Mouse (Mus musculus) cerebellum, adult (tissue): ENCODE measurements around the gene Ankrd24.

ENCODE experiments used
- ATAC-seq: cut with Nextera tagmentation; 2 replicates; pipeline ENCODE4 v1.9.2; 2017; ENCODE audit warnings: mild to moderate bottlenecking, moderate library complexity, mixed read lengths; ENCODE audit not compliant: insufficient number of reproducible peaks, low FRiP score, low TSS enrichment

The Ankrd24 gene

DNA sequence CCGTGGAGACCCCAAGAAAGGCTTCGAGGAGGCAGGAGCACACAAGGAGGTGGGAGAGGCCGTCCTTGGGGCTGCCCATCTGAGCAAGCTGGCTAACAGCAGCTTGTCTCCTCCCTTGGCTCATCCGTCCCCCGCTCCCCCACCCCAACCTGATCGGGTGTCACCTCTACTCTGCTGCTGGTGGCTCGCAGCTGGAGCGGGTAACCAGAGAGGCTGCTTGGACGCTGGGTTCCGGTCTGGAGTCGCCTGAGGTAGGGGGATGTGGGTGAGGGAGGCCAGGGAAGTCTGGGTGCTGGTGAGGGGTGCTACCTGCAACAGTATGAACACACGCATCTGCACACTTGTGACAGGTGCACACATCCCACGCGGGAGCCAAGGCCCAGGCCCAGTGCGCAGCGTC is at the start of gene Ankrd24:
TSS of gene Ankrd24 (plus strand) at position 151 of the 400 bp plus-strand sequence.
- ATAC-seq = no peak

DNA sequence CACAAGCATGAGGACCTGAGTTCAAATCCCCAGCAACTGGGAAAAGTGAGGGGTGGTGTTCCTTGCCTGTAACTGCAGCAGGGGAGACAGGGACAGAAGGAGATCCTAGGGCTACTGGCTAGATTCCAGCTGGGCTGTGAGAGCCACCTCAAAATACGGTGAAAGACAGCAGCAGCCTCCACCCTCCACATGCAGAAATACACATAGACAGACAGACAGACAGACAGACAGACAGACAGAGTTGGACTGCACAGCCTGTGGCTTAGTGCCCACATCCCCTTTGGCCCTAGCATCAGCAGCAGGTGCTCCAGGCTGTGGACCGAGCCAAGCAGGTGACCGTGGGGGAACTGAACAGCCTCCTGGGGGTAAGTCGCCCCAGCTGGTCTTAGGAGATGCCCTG is 48.4 kb upstream of the Ankrd24 start:
- no peak for ATAC-seq

DNA sequence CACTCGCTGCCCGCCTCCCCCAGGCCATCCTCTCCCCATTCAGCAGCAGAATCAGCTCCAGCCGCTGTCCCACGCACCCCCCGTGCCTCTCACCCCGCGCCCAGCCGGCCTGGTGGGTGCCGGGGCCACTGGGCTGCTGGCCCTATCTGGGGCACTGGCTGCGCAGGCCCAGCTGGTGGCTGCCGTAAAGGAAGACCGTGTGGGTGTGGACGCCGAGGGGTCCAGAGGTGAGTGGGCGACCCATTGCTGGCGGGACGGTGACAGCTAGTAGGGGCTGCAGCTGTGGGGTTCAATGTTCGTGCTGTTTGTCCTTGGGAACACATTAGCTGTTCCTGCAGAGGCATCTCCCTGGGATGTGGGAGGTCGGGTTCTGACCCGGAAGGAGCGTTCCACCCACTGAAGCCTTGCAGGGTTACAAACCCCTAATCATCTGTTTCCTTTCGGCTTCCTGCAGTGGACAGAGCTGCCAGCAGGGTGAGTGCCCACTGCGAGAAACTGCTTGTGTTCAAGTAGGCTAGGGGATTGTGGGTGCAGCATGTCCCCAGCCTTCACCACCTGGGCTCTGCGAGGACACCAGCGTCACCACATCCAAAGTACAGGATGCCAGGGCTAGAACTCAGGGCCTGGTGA is 47.8 kb upstream of the Ankrd24 start:
- ATAC-seq = no peak

DNA sequence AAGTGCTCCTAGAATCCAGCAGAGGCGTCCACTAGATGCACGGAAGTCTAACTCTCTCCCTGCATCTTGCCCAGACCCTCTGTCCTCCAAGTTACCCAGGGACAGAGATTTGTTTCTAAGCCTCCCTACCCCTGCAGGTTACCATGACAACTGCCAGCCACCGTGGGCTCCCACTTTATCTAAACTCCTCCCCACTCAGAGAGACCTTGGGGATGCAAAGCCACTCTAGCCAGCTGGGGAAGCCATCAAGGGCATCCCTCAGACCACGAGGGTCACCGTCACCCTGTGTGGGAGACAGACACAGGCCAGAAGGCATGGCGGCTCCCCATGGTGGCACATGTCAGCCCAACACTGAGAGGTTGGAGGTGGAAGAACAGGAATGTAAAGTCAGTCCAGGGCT is 45.0 kb upstream of the Ankrd24 start:
- no peak for ATAC-seq

DNA sequence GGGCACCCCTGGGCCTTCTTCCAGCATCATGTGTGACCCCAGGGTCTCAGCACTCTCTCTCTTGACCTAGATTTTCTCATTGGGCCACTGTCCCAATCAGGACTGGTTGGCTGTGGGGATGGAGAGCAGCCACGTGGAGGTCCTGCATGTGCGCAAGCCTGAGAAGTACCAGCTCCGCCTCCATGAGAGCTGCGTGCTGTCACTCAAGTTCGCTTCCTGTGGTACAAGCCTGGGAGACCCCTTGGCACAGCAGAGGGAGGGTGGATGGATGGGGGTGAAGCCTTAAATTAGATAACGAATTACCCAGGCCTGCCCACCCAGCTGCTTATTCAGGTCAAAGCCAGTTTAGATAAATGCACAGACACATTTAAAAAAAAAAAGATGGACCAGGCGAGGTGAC is 39.6 kb upstream of the Ankrd24 start:
- no peak for ATAC-seq

DNA sequence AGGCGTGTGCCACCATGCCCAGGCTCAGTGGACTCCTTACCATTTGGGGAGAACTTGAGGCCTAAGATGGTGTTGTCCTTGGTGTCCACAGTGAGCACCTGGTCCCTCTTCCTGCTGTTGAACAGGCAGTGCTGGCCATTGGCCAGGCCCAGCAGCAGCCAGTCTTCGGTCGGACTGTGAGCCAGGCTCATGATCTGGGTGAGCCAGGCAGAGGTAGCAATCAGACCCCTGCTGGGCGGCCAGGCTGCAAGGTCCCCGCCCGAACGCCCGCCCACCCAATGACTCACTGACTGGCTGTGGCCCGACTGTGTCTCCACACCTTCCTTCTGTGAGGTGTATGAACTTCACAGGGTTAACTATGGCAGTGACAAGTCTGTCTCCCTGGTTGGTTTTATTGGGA is 36.5 kb upstream of the Ankrd24 start:
- ATAC-seq = no peak

DNA sequence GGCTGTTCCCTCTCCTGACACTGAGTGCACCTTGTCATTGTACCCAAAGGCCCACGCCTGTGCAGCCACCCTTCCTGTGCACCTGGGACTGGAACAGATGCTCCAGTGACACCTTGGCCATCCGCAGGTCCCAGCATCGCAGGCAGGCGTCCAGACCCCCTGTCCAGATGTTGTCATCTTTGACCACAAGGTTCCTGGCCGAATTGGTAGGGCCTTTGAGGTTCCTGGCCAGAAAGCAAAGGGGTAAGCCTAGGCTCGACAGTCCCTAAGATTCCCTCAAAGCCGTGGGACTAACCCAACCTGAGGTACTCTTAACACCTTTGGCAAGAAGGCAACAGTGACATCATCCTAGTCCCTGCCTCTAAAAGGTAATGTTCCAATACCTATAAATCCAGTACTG is 35.7 kb upstream of the Ankrd24 start:
- ATAC-seq = no peak

DNA sequence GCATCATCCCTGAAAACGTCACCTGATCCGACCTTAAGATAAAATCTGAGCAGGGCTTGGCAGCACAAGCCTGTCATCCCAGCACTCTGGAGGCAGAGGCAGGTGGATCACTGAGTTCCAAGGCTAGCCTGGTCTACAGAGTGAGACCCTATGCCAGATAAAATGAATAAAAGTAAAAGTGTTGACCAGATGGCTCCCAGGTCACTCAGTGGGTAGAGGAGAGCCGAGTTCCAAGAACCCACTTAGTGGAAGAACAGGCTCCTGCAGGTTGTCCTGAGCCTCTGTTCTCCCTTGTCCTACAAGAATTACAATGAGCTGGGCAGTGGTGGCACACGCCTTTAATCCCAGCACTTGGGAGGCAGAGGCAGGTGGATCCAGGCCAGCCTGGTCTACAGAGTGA is 35.1 kb upstream of the Ankrd24 start:
- no peak for ATAC-seq

DNA sequence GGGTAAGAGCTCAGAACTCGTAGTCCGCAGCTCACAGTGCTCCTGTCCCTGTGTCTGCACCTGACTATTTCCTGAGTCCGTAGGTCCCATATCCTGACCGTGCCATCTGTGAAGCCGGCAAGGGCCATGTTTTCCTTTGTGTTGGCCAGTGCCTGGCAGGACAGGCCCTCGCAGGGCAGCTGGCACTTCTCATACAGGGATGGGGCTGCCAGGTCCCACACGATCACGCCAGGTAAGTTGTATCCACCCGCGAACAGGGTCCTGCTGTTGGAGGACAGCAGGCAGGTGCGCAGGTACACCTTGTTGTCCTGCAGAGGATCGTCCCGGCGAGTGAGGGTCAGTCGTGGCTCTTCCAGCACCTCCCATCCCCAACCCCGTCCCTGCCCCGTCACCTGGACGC is 34.4 kb upstream of the Ankrd24 start:
- ATAC-seq = peak; percentile 59; the same call in 1 of the 2 replicates

DNA sequence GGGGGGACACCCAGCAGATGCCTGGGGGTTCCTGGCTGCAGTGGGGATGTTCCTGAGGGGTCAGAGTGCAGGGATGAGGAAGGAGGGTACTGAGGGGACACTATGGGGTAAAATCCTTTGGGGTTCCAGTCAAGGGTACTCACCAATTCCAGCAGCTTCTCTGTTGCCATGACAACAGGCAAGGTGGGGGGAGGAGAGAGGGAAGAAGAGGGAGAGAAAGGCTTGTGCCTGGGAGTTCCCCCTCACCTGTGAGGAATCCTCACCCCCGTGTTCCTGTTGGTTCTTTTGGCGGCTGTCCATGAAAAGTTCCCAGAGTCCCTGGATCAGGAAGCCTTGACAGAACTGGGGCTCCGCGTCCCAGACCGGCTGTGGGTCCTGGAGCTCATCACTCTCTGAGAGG is 32.7 kb upstream of the Ankrd24 start:
- ATAC-seq = no peak

DNA sequence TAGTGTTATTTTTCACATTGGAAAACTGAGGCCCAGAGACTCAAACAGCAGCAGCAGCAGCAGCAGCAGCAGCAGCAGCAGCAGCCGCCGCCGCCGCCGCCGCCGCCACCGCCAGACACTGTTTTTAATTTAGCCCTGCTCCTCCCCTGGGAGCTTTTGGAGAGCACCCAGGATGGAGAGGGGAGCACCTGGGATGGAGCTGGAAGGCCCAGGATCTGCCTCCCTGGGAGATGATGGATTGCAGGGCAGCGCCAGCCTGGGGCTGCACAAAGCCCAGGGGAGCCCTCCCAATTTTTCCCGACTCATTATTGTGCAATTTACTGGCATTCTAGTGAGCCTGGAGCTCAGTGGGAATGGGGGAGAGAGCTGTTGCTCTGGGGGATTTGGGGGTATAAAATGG is 31.7 kb upstream of the Ankrd24 start:
- ATAC-seq = no peak

DNA sequence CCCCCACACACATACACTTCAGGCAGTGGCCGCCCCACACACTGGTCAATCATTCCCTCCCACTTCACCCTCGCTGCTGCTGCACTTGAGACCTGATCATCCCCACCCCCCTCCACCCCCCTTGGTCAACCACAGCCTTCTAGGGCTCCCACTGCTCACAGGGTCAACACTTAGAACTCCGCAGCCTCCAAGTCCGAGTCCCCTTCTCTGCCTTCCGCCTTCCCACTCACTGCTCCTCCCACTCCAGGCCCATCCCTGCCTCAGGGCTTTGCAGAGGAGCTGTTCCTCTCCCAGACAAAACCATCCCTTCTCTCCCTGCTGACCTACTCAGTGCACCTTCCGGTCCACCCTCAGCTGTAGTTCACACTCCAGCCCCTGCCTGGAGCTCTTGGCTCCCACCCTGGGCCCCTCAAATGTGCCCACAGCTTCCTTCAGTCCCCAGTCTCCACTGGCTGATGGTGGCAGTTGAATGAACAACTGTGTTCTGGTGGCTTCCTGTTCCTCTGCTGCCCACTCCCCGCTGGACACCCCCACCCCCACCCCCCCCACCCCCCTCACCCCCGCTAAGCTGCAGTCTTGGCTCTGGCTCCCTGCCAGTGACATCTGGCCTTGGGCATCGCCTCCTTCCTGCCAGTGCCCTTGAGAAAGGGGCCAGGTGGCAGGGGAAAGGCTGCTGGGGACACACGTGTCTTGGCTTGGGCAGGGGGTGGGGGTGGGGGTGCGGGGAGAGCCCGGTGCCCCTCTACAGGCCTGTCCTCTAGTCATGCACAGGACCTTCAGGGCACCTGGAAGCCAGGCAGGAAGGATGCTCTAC is 31.0 kb upstream of the Ankrd24 start:
- ATAC-seq = no peak

DNA sequence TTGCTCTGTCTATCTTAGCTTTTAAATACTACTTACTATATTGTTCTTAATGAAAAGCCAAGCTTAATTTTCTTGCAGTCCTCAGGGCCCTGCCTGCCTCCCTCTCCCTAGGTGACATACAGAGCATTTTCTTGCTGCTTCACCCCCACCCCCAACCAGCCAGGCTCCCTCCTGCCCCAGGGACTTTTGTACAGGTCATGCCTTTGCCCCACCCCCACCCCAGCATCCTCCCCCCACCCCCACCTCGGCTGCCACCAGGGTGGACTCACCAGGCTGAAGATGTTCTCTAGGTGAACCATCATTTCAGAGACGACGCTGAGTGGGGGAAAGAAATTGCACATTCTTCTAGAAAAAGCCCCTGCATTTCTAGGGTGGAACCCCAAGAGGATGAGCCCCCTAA is 30.0 kb upstream of the Ankrd24 start:
- no peak for ATAC-seq

DNA sequence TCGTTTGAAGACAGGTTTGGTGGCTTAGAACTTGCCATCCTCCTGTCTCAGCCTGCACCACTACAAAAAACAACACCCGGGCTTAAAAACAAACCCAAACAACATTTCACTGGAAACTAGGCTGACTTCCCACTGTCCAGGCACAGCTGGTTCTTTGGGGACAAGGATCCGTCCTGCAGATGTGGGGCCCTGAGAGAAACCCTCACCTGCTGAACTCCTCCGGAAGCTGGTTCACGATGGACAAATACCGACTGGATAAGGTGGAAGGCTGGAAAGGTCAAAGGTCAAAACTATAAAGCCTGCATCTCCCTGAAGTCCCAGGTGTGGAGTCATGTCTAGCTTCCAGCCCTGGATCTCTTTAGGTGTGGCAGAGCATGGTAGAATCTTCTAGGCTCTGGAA is 29.5 kb upstream of the Ankrd24 start:
- no peak for ATAC-seq

DNA sequence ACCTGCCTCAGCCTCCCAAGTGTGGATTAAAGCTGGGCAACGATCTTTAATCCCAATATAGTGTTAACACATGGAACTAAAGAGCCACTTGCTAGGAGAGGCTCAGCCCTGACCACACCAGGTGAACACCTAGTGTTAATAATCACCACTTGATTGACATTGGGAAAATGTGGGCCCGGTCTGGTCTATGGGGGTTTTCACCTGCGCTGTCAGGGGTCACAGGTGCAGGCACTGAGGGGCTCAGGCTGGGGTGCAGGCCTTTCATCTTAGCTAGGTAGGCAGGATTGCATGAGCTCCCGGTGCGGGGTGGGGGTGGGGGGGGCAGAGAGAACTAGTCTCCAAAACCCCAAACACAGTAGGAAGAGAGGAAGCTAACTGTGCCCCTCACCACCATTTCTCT is 28.7 kb upstream of the Ankrd24 start:
- no peak for ATAC-seq

DNA sequence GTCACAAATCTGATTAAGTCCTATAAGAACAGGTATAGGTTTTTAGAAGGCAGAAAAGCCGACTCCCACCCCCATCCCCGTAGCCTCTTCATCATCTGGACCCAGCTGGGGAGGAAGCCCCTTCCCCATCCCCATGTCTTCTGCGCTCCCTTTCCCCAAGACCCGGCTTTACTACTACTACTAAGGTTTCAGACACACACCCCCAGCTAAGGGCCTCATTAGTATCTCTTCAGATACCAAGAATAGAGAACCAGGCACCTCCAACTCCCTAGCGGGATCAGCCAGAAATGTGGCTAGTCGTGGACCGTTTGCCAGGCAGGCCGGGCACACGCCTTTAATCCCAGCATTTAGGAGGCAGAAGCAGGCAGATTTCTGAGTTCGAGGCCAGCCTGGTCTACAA is 28.2 kb upstream of the Ankrd24 start:
- no peak for ATAC-seq

DNA sequence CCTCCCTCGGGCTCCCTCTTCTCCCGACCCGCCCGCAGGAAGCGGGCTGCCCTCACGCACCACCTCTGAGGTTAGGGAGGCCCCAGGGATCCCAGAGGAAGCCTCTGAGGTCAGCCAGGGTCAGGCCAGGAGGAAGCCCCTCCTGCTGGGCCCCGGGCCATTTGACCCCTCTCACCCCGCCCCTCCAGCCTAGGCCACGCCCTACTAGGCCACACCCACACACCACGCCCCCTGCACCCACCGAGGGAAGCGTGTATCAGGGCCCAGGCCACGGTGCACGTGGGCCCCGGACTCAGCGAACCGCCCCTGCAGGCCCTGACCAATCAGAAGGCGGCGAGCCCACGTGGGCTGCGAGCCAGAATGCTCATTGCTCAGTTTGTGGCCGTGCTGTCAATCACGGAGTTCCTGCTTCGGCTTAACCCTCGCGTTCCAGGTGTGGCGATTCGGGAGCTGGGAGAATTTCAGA is 27.6 kb upstream of the Ankrd24 start, which contains the start of gene Tle6:
TSS of gene Tle6 (minus strand) at position 336 of the 466 bp plus-strand sequence.
- ATAC-seq = peak; percentile 57; the same call in 1 of the 2 replicates

DNA sequence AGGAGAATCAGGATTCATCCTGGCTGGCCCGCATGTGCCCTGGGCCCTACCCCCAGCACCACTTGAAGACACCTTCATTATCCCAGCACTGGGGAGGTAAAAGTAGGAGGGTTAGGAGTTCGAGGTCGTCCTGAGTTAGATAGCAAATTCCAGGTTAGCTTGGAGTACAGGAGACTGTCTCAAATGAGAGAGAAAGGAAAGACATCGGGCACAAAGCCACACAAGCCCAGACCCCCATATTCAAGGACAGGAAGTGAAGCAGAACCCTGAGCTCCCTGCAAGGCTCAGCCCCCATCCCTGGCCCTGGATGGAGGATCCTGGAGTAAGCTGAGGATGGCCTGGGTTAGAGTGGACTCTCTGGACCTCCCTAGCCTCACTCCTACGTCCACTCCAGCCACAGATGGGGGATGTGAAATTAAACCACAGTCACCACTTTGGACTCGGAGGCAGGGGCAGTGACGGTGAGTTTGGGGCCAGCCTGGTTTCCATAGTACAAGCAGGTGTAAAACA is 26.9 kb upstream of the Ankrd24 start:
- ATAC-seq = no peak

DNA sequence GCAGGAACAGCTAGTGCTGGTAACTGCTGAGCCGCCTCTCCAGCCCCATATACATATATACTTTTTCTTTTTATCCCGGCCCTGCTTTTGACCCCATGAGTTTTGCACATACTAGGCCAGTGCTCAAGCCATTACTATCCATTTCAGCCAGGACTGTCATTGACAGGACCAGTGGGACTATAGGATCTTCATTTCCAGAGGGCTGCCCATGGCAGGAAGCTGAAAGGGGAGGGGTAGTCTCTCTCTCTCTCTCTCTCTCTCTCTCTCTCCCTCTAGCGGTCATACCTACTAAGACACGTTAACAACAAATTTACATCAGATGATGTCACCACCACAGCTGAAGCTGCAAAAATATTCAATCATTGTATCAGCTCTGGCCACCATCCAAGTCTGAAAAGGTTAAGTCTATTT is 25.6 kb upstream of the Ankrd24 start:
- ATAC-seq = no peak

DNA sequence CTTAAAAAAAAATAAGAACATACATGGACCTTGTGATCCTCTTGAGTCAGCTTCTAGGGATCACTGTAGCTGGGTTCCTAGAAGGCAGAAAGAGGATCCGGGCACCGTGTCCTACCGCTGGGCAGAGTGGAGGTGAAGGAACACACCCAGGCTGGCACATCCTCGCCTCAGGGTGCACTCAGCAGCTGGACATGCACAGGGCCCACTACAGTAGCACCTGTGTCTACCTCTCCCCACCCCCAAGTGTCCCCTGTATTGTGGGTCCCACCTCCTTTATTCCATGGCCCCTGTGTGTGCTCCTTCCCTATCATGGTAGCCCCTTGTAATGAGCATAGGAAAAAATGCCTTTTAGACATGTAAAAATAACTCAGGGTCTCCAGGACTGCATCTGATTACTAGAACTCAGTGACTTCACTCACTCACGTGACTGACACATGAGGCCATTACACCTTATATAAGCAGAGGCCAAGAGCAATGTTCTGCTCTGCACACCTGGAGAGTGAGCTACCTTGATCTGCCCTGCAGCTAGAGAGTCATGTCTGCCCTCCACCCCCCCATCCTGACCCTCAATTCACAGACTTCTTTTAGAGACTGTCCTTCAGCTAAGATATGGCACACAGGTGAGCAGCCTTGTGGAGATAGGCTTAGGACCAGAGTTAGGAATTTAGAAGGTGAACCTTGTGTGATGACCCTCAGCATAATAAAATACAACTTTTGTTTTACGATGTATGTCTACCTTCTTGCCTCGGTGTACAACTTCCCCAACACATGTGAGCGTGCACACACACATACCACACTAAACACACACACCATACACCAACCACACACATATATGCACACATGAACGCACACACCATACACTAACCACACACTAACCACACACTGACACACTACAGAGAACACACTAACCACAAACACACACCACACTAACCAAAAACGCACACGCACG is 24.0 kb upstream of the Ankrd24 start:
- peak; percentile 2; the same call in 1 of the 2 replicates for ATAC-seq
